33 mouse cellular contexts compared by ENCODE assay signal in the genomic region with DNA sequence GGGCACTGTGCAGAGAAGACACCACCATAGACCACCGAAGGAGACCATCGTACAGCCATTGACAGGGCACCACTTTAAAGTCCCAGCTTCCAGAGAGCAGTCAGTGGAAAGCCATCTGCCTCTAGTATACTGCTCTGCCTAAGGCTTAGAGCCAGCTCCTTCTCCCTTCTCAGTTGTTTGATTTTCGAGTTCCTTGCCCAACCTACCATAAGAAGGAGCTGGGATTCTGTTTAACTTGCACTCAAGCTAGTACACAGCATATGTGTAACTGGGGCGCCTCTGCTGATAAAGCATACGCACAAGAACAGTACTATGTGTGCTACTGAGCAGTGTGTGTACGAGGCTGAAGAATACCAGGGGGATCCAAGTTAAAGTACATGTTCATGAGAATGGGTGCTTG. TPM values are rescaled to one million over a fixed set of nuclear protein-coding genes. Genes with fewer than 3 reads are reported as not detected.
DNase-seq lines count a peak whose midpoint lies in the region; ATAC-seq and TF ChIP-seq lines count a peak whose summit lies in the region.
"Had no signal": no experiment of that assay in that cellular context is flagged by ENCODE, and none has a peak within 500 bp of the region (broad histone marks: within the 10 kb centered on the region; RNA-seq: fewer than 3 reads in every experiment).

No protein-coding gene starts in this region.

- intact Hi-C loops in left cerebral cortex, adult 2 months (cut with DNase I), result no loop called here

- no peak overlapping the region for H3K4me3 ChIP-seq in midbrain, embryonic 11.5 days (ENCODE audit: low read depth, low read length)
- no peak overlapping the region for H3K4me3 ChIP-seq in midbrain, embryonic 14.5 days (replicated peaks; ENCODE audit: low read depth, low read length)
- no peak overlapping the region for H3K4me3 ChIP-seq in lung, embryonic 16.5 days (ENCODE audit: low read length)
- no peak overlapping the region for H3K4me3 ChIP-seq in left cerebral cortex, adult 2 months
- H3K4me3 ChIP-seq: embryonic facial prominence, embryonic 12.5 days; heart, adult 2 months; heart, embryonic 13.5 days; limb, embryonic 15.5 days; midbrain, embryonic 13.5 days had no signal

- DNase-seq in heart, adult 11 months, result peak; percentile 72
- no peak for DNase-seq in heart, adult 18-20 months
- peak; percentile 41 for DNase-seq in midbrain, embryonic 11.5 days (ENCODE audit: low spot score, missing footprints)
- DNase-seq in midbrain, embryonic 14.5 days, result no peak
- no peak for DNase-seq in left cerebral cortex, adult 2 months (ENCODE audit: extremely low spot score in 1 of 2, low spot score in 2 of 2)
- DNase-seq: B cell, adult 2 months; cerebellum, adult 2 months; cerebellum, postnatal 25 days; heart, adult 2 months; heart, postnatal 14 days; kidney, postnatal 25 days; left cerebral cortex, postnatal 4 days; right cerebral cortex, postnatal 25 days; spleen, adult 18-20 months; thymus, adult 18-20 months; thymus, postnatal 36 days had no signal

- H3K27me3 ChIP-seq in midbrain, embryonic 11.5 days (ENCODE audit: control insufficient read depth, insufficient read depth, low read length), result no peaks in the 10 kb centered on the region
- no peaks in the 10 kb centered on the region for H3K27me3 ChIP-seq in midbrain, embryonic 14.5 days (ENCODE audit: control insufficient read depth, insufficient read depth, low read length)
- no peaks in the 10 kb centered on the region for H3K27me3 ChIP-seq in lung, embryonic 16.5 days (ENCODE audit: control insufficient read depth, insufficient read depth, low read depth, low read length)
- H3K27me3 ChIP-seq: CH12.LX; embryonic facial prominence, embryonic 12.5 days; heart, embryonic 13.5 days; limb, embryonic 15.5 days; midbrain, embryonic 13.5 days; Patski had no signal

- H3K4me1 ChIP-seq in midbrain, embryonic 11.5 days (ENCODE audit: control insufficient read depth, insufficient read depth, low read length), result no peaks in the 10 kb centered on the region
- H3K4me1 ChIP-seq in midbrain, embryonic 14.5 days (ENCODE audit: control insufficient read depth, insufficient read depth, low read length), result no peaks in the 10 kb centered on the region
- H3K4me1 ChIP-seq in lung, embryonic 16.5 days (replicated peaks; ENCODE audit: control insufficient read depth, insufficient read depth, low read length), result peaks cover 4% of the 10 kb centered on the region; the same call in 1 of the 2 replicates
- H3K4me1 ChIP-seq: embryonic facial prominence, embryonic 12.5 days; heart, embryonic 13.5 days; midbrain, embryonic 13.5 days had no signal

- no peak for TF ChIP-seq CTCF in left cerebral cortex, adult 2 months (IDR thresholded peaks at IDR 0.05)

- H3K9me3 ChIP-seq in midbrain, embryonic 11.5 days (ENCODE audit: control insufficient read depth, low read length), result no peaks in the 10 kb centered on the region
- no peaks in the 10 kb centered on the region for H3K9me3 ChIP-seq in midbrain, embryonic 14.5 days (ENCODE audit: control insufficient read depth, low read length)
- no peaks in the 10 kb centered on the region for H3K9me3 ChIP-seq in lung, embryonic 16.5 days (ENCODE audit: control insufficient read depth, low read length)
- H3K9me3 ChIP-seq: embryonic facial prominence, embryonic 12.5 days; G1E; heart, embryonic 13.5 days; limb, embryonic 15.5 days; midbrain, embryonic 13.5 days had no signal

- ATAC-seq in midbrain, embryonic 11.5 days (ENCODE audit: low FRiP score), result no peak
- no peak for ATAC-seq in midbrain, embryonic 14.5 days (ENCODE audit: low FRiP score, low TSS enrichment)
- ATAC-seq in lung, embryonic 16.5 days (ENCODE audit: low read depth), result peak; percentile 90
- ATAC-seq in inflammation-experienced regulatory T-cells, adult 6 months, result no peak
- ATAC-seq: hindbrain, postnatal 0 days; intestine, postnatal 0 days; midbrain, embryonic 13.5 days; Patski had no signal

- H3K4me2 ChIP-seq in midbrain, embryonic 11.5 days, result no peak overlapping the region
- no peak overlapping the region for H3K4me2 ChIP-seq in midbrain, embryonic 14.5 days (ENCODE audit: low read length)
- no peak overlapping the region for H3K4me2 ChIP-seq in lung, embryonic 16.5 days (ENCODE audit: low read depth, low read length)
- H3K4me2 ChIP-seq: embryonic facial prominence, embryonic 12.5 days; heart, embryonic 13.5 days; limb, embryonic 15.5 days; midbrain, embryonic 13.5 days had no signal

- no peaks in the 10 kb centered on the region for H3K36me3 ChIP-seq in midbrain, embryonic 11.5 days (ENCODE audit: control insufficient read depth, insufficient read depth, low read length)
- H3K36me3 ChIP-seq in midbrain, embryonic 14.5 days (ENCODE audit: control insufficient read depth, insufficient read depth, low read length), result no peaks in the 10 kb centered on the region
- H3K36me3 ChIP-seq in lung, embryonic 16.5 days (ENCODE audit: control insufficient read depth, insufficient read depth, low read length), result no peaks in the 10 kb centered on the region
- H3K36me3 ChIP-seq: embryonic facial prominence, embryonic 12.5 days; G1E; heart, embryonic 13.5 days; limb, embryonic 15.5 days; midbrain, embryonic 13.5 days had no signal

- no peak overlapping the region for H3K9ac ChIP-seq in midbrain, embryonic 11.5 days (ENCODE audit: low read length)
- no peak overlapping the region for H3K9ac ChIP-seq in midbrain, embryonic 14.5 days (replicated peaks; ENCODE audit: low read length)
- H3K9ac ChIP-seq in lung, embryonic 16.5 days (ENCODE audit: low read length), result no peak overlapping the region
- H3K9ac ChIP-seq: embryonic facial prominence, embryonic 12.5 days; heart, embryonic 13.5 days; limb, embryonic 15.5 days; liver, embryonic 14.5 days; midbrain, embryonic 13.5 days had no signal

- no peak overlapping the region for H3K27ac ChIP-seq in midbrain, embryonic 11.5 days (ENCODE audit: low read depth, low read length)
- H3K27ac ChIP-seq in midbrain, embryonic 14.5 days (replicated peaks; ENCODE audit: low read depth, low read length), result no peak overlapping the region
- H3K27ac ChIP-seq in lung, embryonic 16.5 days (ENCODE audit: low read length), result peak overlapping the region; percentile 55
- H3K27ac ChIP-seq in left cerebral cortex, adult 2 months, result no peak overlapping the region
- H3K27ac ChIP-seq: embryonic facial prominence, embryonic 12.5 days; heart, adult 2 months; heart, embryonic 13.5 days; hindbrain, postnatal 0 days; liver, embryonic 14.5 days; midbrain, embryonic 13.5 days had no signal

- 87% methylated on average over 6 of the region's 6 CpGs for WGBS in midbrain, embryonic 11.5 days
- WGBS in midbrain, embryonic 14.5 days, result 89% methylated on average over 6 of the region's 6 CpGs
- WGBS in lung, embryonic 16.5 days, result 67% methylated on average over 6 of the region's 6 CpGs

RNA-seq across cellular contexts. Expression of gene Cer1, which starts 5.8 kb away (rescaled TPM):
- not detected for total RNA-seq in heart, adult 18-20 months (2021)
- polyA plus RNA-seq in midbrain, embryonic 11.5 days (2014; fragmentation: Nextera tagmentation; extraction: Ambion mirVana), result not detected in 2 replicates
- not detected in 2 replicates for polyA plus RNA-seq in midbrain, embryonic 14.5 days (2014; fragmentation: Nextera tagmentation; extraction: Ambion mirVana)
- 0.24 and 0.25 TPM in 2 replicates for polyA plus RNA-seq in lung, embryonic 16.5 days (2015; fragmentation: Nextera tagmentation; extraction: Ambion mirVana)
- polyA plus RNA-seq in inflammation-experienced regulatory T-cells, adult 6 months (2017; shearing (Covaris generic)), result not detected
- total RNA-seq in left cerebral cortex, adult 2 months (2021), result under 1 TPM; 0.19 to 0.52 TPM
- total RNA-seq: adrenal gland, adult 18-20 months; CH12.LX; G1E; gastrocnemius, adult 8-10 months; heart, adult 2 months; heart, postnatal 14 days; hindbrain, postnatal 0 days; megakaryocyte, adult 5-6 weeks had no signal
- polyA plus RNA-seq: cerebellum, adult 2 months; G1E; heart, adult 2 months; hindbrain, postnatal 0 days; intestine, postnatal 0 days; kidney, embryonic 14.5 days; liver, embryonic 14.5 days; Patski; stomach, embryonic 14.5 days had no signal

RNA-seq across cellular contexts. Expression of gene Zdhhc21, which starts 19.4 kb away (rescaled TPM):
- 10 to 100 TPM in 1 of 2 experiments, 1 to 10 TPM in 1; 9.3 to 10.0 TPM for total RNA-seq in heart, adult 18-20 months (2021)
- 11.5 and 15.6 TPM in 2 replicates for polyA plus RNA-seq in midbrain, embryonic 11.5 days (2014; fragmentation: Nextera tagmentation; extraction: Ambion mirVana)
- polyA plus RNA-seq in midbrain, embryonic 14.5 days (2014; fragmentation: Nextera tagmentation; extraction: Ambion mirVana), result 16.5 and 22.2 TPM in 2 replicates
- polyA plus RNA-seq in lung, embryonic 16.5 days (2015; fragmentation: Nextera tagmentation; extraction: Ambion mirVana), result 15.7 and 17.9 TPM in 2 replicates
- 10 to 100 TPM; 11.5 to 23.0 (median 13.2) TPM for polyA plus RNA-seq in inflammation-experienced regulatory T-cells, adult 6 months (2017; shearing (Covaris generic))
- total RNA-seq in left cerebral cortex, adult 2 months (2021), result 10 to 100 TPM; 63.4 to 64.4 TPM

Comparison
In these comparisons a context has a peak if more than half of its experiments do, and no peak if none do; other contexts are left out.
1. DNase-seq: peak in heart, adult 11 months (single experiment) and midbrain, embryonic 11.5 days (single experiment); none in heart, adult 18-20 months (0 of 2), midbrain, embryonic 14.5 days (single experiment) and left cerebral cortex, adult 2 months (0 of 2).